Mouse (Mus musculus): ENCODE results near the gene Sytl5. TPM values are rescaled to one million over a fixed set of nuclear protein-coding genes. Genes with fewer than 3 reads are reported as not detected.

The Sytl5 gene
- 0.61 and 0.68 TPM in 2 replicates for polyA plus RNA-seq (2015; fragmentation: Nextera tagmentation; extraction: Ambion mirVana)

DNA sequence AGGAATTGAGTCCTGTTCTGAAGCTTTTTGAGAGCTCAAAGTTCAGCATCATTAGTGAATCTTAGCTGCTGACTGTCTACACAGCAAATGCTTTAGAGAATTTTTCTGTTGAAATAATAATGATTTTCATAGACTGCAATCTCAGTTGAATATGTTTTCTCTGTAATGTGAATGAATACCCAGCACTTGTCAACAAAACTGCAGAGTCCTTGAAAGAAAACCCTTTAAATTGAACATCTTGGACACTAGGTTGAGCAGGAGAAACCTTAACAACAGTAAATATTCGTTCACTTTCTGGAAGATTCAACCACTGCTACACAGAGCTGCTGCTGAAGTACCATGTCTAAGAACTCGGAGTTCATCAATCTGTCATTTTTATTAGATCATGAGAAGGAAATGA lies at the start of gene Sytl5:
Sytl5 (plus strand) TSS at position 301 of the 400 bp plus-strand sequence.
- Histone ChIP-seq H3K4me2 (replicated peaks) (no peak within 1 kb of the TSS), H3K27me3 (no peaks in the 10 kb centered on the region), H3K9me3 (no peaks in the 10 kb centered on the region), H3K36me3 (no peaks in the 10 kb centered on the region), H3K9ac (no peak within 1 kb of the TSS), H3K4me3 (no peak within 1 kb of the TSS), H3K4me1 (no peaks in the 10 kb centered on the region), H3K27ac (no peak within 1 kb of the TSS)
- WGBS, result 64% methylated on average over 2 of the region's 2 CpGs
- no peak for ATAC-seq (ENCODE audit: low FRiP score, low read depth)

DNA sequence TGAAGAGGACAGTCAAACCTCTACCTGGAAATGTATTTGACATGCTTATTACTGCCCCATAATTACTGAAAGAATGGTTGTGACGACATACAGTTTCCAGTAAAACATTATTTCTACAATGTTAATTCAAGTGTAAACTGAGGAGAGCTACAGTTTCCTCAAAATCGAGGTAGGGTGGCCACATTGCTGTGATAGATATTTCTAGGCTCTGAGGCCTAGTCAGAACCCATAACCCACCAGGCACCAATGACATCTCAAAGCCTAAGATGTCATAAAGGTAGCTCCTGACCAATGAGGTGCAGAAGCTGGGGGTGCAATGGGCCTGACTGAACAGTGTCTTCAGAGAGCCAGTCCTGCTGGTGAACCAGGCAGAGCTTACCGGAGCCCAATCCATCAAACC lies 38.8 kb upstream of the Sytl5 start, which contains the start of gene Hypm:
Hypm (plus strand) TSS at position 301 of the 400 bp plus-strand sequence.
- no peaks in the 10 kb centered on the region for H3K27me3 ChIP-seq
- no peaks in the 10 kb centered on the region for H3K4me1 ChIP-seq
- H3K27ac ChIP-seq, result no peak within 1 kb of the TSS
- no peak within 1 kb of the TSS for H3K9ac ChIP-seq
- H3K9me3 ChIP-seq, result no peaks in the 10 kb centered on the region
- 79% methylated on average over 3 of the region's 3 CpGs for WGBS
- H3K36me3 ChIP-seq, result no peaks in the 10 kb centered on the region
- no peak within 1 kb of the TSS for H3K4me2 ChIP-seq (replicated peaks)
- H3K4me3 ChIP-seq, result no peak within 1 kb of the TSS
- ATAC-seq (ENCODE audit: low FRiP score, low read depth), result no peak

DNA sequence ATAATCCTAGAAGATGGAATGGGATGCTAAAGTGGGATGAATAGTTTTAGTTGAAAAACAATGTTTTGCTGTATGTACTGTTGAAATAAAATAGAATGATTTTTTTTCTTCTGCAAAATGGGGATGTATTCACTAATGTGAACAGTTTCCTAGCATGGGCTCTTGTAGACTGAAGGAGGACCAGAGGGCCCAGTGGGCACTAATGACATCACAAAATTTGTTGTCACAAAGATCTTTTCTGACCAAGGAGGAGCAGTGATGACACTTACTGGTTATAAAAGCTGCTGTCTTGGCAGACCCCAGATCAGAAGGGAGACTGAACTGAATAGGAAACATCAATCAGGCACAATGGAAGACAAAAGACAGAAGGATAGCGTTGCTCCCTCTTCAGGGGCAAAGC lies 36.0 kb upstream of the Sytl5 start, which contains the start of gene H2al3:
H2al3 (plus strand) TSS at position 301 of the 400 bp plus-strand sequence.
- WGBS, result 58% methylated on average over 1 of the region's 1 CpGs
- H3K36me3 ChIP-seq, result no peaks in the 10 kb centered on the region
- no peak within 1 kb of the TSS for H3K27ac ChIP-seq
- ATAC-seq (ENCODE audit: low FRiP score, low read depth), result no peak
- no peak within 1 kb of the TSS for H3K9ac ChIP-seq
- no peak within 1 kb of the TSS for H3K4me3 ChIP-seq
- no peak within 1 kb of the TSS for H3K4me2 ChIP-seq (replicated peaks)
- no peaks in the 10 kb centered on the region for H3K4me1 ChIP-seq
- H3K27me3 ChIP-seq, result no peaks in the 10 kb centered on the region
- no peaks in the 10 kb centered on the region for H3K9me3 ChIP-seq

DNA sequence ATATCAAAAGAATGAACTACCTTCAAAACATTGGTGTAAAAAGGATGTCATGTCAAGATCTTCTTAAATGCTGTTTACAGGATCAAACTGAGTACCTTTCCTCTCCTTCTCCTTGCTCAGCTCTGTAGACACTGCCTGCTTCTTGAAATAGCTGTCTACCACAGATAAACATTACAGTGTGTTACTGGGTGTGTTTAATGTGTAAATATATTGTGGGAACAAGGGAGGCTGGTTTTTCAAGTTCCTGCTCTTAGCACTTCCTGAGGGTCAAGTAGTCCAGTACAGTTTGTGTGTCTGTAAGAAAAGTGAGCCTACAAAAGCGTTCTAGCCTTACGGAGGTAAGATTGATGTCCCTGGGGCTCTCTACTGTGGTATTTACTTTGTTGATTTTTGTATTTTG lies 23.6 kb upstream of the Sytl5 start:
- ATAC-seq (ENCODE audit: low FRiP score, low read depth), result no peak
- no peaks in the 10 kb centered on the region for H3K9me3 ChIP-seq
- no peaks in the 10 kb centered on the region for H3K4me1 ChIP-seq
- 84% methylated on average over 2 of the region's 2 CpGs for WGBS
- no peaks in the 10 kb centered on the region for H3K36me3 ChIP-seq
- no peak overlapping the region for H3K4me3 ChIP-seq
- H3K27ac ChIP-seq, result no peak overlapping the region
- H3K4me2 ChIP-seq (replicated peaks), result no peak overlapping the region
- no peak overlapping the region for H3K9ac ChIP-seq
- no peaks in the 10 kb centered on the region for H3K27me3 ChIP-seq

DNA sequence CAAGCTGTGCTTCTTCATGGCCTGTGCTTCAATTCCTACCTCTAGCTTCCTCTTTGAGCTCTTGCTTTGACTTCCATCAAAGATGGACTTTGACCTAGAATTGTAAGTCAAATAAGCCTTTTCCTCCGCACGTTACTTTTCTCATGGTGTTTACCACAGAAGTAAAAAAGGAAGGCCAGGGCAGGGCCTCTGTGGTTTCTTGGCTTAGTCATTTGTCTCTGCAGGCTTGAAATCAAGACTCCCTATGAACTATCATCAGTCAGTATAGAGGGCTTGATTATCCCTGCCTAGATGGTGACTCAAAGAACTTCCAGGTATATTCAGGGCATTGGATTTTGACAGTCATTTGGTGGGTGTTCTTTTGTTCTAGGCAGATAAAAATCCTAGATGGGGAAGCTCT lies 9.9 kb upstream of the Sytl5 start:
- WGBS, result 89% methylated on average over 2 of the region's 2 CpGs
- Histone ChIP-seq H3K36me3 (no peaks in the 10 kb centered on the region), H3K27me3 (no peaks in the 10 kb centered on the region), H3K4me1 (no peaks in the 10 kb centered on the region), H3K9ac (no peak overlapping the region), H3K4me2 (replicated peaks) (no peak overlapping the region), H3K4me3 (no peak overlapping the region), H3K9me3 (no peaks in the 10 kb centered on the region), H3K27ac (no peak overlapping the region)
- ATAC-seq (ENCODE audit: low FRiP score, low read depth), result no peak

DNA sequence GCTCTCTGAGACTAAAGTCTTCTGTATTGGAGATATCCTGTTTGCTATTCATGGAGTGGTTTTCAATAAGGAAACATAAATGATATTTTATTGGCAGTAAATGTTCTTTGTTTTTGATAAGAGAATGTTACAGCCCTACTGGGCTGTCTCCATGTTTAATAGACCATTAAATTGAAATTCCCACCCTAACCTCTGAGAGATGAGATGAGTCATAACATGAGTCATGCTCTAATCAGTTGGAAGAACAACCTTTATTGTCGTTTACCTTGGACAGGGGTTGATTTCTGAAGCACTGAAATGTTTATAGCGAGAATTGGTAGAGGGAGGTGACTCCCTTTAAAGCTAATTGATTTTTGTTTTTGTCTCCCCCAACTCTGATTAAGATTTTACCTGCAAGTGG lies 24.1 kb downstream of the Sytl5 start:
- Histone ChIP-seq H3K36me3 (no peaks in the 10 kb centered on the region), H3K27ac (no peak overlapping the region), H3K27me3 (no peaks in the 10 kb centered on the region), H3K9ac (no peak overlapping the region), H3K4me1 (no peaks in the 10 kb centered on the region), H3K4me2 (replicated peaks) (no peak overlapping the region), H3K4me3 (no peak overlapping the region), H3K9me3 (no peaks in the 10 kb centered on the region)
- ATAC-seq (ENCODE audit: low FRiP score, low read depth), result no peak
- 49% methylated on average over 2 of the region's 2 CpGs for WGBS

DNA sequence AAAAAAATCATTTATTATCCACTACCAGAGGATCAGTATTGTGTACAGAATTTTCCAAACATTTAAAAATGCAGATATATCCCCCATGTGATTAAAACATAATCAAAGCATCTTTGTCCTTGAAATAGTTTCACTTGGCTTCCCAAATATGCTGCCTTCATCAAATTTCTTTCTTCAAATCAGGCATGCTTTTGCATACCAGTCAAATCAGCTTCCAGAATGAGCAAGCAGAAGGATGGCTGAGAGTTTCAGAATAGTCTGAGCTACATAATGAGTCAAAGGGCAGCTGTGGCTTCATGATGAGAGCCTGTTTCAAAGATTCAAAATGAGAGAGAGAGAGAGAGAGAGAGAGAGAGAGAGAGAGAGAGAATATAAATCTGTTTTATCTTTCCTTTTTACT lies 48.4 kb downstream of the Sytl5 start:
- Histone ChIP-seq H3K27ac (no peak overlapping the region), H3K4me1 (no peaks in the 10 kb centered on the region), H3K27me3 (no peaks in the 10 kb centered on the region), H3K4me3 (no peak overlapping the region), H3K36me3 (no peaks in the 10 kb centered on the region), H3K4me2 (replicated peaks) (no peak overlapping the region), H3K9ac (no peak overlapping the region), H3K9me3 (no peaks in the 10 kb centered on the region)
- ATAC-seq (ENCODE audit: low FRiP score, low read depth), result no peak

DNA sequence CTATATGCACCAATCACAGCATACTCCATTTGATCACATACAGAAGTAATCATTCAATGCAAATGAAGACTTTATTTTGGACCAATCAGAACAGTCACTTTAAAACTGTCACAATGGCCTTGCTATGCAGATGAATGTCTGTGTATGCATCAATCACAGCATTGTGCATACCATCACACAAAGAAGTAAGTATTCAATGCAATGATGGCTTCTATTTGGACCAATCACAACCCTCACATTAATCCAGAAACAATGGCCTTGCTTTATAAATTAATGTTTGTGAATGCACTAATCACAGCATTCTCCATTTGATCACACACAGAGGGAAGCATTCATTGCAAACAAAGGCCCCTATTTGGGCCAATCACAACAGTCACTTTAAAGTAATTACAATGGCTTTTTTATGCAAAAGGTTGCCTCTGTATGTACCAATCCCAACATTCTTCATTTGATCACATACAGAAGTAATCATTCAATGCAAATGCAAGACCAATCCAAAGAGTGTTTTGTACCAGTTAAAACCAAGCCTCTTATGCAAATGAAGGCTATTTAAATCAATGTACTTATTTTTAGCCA lies 98.8 kb downstream of the Sytl5 start:
- no peak overlapping the region for H3K4me2 ChIP-seq (replicated peaks)
- ATAC-seq (ENCODE audit: low FRiP score, low read depth), result no peak
- no peaks in the 10 kb centered on the region for H3K4me1 ChIP-seq
- H3K27ac ChIP-seq, result no peak overlapping the region
- no peak overlapping the region for H3K9ac ChIP-seq
- no peaks in the 10 kb centered on the region for H3K9me3 ChIP-seq
- H3K27me3 ChIP-seq, result no peaks in the 10 kb centered on the region
- H3K36me3 ChIP-seq, result no peaks in the 10 kb centered on the region
- no peak overlapping the region for H3K4me3 ChIP-seq

DNA sequence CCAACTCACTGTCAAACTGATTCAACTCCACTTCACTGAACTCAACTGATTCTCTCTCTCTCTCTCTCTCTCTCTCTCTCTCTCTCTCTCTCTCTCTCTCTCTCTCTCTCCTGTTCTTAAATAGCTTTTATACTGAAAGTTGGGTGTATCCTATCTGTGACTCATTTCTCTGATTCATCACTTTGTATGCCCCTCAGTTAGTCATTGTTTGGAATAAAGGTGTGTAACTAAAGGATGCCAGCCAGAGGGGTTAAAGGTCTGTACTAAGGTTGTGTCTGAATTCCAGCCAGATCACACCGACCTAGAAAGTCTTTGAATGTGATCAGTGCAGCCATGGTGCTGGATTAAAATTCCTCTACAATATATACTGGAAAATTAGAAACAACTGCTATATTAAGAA lies 115.3 kb downstream of the Sytl5 start:
- Histone ChIP-seq H3K27ac (no peak overlapping the region), H3K4me2 (replicated peaks) (no peak overlapping the region), H3K4me3 (no peak overlapping the region), H3K9me3 (no peaks in the 10 kb centered on the region), H3K4me1 (no peaks in the 10 kb centered on the region), H3K9ac (no peak overlapping the region), H3K27me3 (no peaks in the 10 kb centered on the region), H3K36me3 (no peaks in the 10 kb centered on the region)
- ATAC-seq (ENCODE audit: low FRiP score, low read depth), result no peak
- WGBS, result 67% methylated on average over 1 of the region's 1 CpGs

DNA sequence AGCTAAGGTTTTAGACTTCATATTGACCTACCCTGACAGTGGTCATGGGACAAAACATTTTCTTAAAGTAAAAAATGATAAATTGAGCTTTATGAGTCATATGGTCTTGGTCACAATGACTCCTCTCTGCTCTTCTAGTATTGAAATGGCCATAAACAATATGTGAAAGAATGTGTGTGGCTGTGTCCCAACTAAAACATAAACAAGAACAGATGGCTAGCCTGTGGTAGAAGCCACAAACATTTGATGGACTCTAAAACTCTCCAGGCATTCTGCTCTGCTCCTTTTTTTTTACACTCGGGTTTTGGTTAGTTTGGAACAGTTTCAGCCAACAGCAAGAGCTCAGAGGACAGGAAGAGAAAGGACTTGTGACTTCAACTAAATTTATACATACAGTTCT lies 120.5 kb downstream of the Sytl5 start:
- Histone ChIP-seq H3K9me3 (no peaks in the 10 kb centered on the region), H3K9ac (no peak overlapping the region), H3K4me2 (replicated peaks) (no peak overlapping the region), H3K4me3 (no peak overlapping the region), H3K4me1 (no peaks in the 10 kb centered on the region), H3K27me3 (no peaks in the 10 kb centered on the region), H3K27ac (no peak overlapping the region), H3K36me3 (no peaks in the 10 kb centered on the region)
- ATAC-seq (ENCODE audit: low FRiP score, low read depth), result no peak
- WGBS, result 50% methylated on average over 1 of the region's 1 CpGs

DNA sequence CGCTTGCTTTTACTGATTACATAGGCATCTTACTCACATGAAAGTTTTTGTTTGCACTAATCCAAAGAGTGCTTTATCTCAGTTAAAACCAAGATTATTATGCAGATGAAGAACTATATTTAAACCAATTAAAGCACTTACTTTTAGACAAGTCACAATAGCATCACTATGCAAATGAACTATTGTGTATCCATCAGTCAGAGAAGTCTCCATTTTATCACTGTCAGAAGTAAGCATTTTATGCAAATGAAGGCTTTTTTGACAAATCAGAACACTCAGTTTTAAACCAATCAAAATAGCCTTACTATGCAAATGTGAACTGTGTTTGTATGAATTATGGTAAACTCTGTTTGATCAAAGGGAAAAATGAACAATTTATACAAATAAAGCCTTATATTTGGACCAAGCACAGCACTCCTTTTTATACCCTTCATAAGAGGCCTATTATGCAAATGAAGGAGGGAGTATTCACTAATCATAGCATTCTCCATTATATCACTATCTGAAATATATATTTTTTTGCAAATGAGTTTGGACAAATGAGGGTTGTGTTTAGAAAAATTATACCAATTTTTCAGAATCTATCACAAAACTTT lies 122.4 kb downstream of the Sytl5 start:
- no peak overlapping the region for H3K4me2 ChIP-seq (replicated peaks)
- no peak for ATAC-seq (ENCODE audit: low FRiP score, low read depth)
- H3K4me3 ChIP-seq, result no peak overlapping the region
- no peak overlapping the region for H3K9ac ChIP-seq
- no peaks in the 10 kb centered on the region for H3K27me3 ChIP-seq
- no peaks in the 10 kb centered on the region for H3K36me3 ChIP-seq
- no peak overlapping the region for H3K27ac ChIP-seq
- H3K4me1 ChIP-seq, result no peaks in the 10 kb centered on the region
- WGBS, result 87% methylated on average over 1 of the region's 1 CpGs
- H3K9me3 ChIP-seq, result no peaks in the 10 kb centered on the region

DNA sequence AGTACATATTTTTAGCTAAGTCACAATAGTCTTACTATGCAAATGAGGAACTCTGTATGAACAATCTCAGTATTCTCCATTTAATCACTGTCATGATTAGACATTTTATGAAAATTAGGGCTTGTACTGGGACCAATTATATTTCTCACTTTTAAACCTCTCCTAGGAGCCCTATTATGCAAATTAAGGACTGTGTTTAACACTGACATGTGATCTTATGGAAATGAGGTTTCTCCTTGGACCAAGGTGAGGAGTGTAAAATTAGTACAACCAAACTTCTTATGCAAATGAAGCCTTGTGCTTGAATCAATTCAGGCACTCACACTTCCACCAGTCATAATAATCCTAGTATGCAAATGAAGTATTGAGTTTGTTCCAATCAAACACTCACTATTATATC lies 124.8 kb downstream of the Sytl5 start:
- Histone ChIP-seq H3K4me2 (replicated peaks) (no peak overlapping the region), H3K27ac (no peak overlapping the region), H3K9ac (no peak overlapping the region), H3K4me3 (no peak overlapping the region), H3K36me3 (no peaks in the 10 kb centered on the region), H3K9me3 (no peaks in the 10 kb centered on the region), H3K27me3 (no peaks in the 10 kb centered on the region), H3K4me1 (no peaks in the 10 kb centered on the region)
- ATAC-seq (ENCODE audit: low FRiP score, low read depth), result no peak

DNA sequence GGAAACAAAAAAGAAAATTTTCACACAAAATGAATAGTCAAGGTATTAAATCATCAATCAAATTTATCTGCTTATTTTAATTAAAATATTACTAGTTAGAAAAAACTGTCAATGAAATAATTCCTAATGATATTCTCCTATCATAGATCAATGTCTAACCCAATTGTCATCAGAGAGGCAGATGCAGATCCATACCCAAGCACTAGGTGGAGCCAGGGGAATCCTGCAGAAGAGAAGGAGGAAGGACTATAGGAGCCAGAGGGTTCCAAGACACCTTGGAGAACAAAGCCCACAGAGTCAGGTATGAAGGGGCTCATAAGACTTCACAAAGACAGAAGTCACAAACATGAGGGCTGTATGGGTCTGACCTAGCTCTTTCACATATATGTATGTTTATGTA lies 149.2 kb downstream of the Sytl5 start:
- no peak overlapping the region for H3K4me3 ChIP-seq
- H3K4me1 ChIP-seq, result no peaks in the 10 kb centered on the region
- H3K36me3 ChIP-seq, result no peaks in the 10 kb centered on the region
- no peak overlapping the region for H3K9ac ChIP-seq
- H3K27me3 ChIP-seq, result no peaks in the 10 kb centered on the region
- H3K4me2 ChIP-seq (replicated peaks), result no peak overlapping the region
- no peak for ATAC-seq (ENCODE audit: low FRiP score, low read depth)
- no peak overlapping the region for H3K27ac ChIP-seq
- no peaks in the 10 kb centered on the region for H3K9me3 ChIP-seq

Data from limb, embryonic 13.5 days (tissue).